Mouse (Mus musculus) midbrain, embryonic 12.5 days (tissue): ENCODE measurements around the gene Tmem106a. TPM values are rescaled to one million over a fixed set of nuclear protein-coding genes. Genes with fewer than 3 reads are reported as not detected.
A peak's percentile ranks its signal among the peaks of the same experiment; 100 is the strongest.
"Not testable (repeated sequence)": the region's sequence is repeated elsewhere in the genome, so short reads cannot be mapped to it uniquely, and the experiment has no call there.

Source experiments
- ATAC-seq: fragments of 200-750 bp; cut with Nextera tagmentation; 2 replicates; pipeline ENCODE4 v1.8.0; 2017; ENCODE audit warnings: low read depth, moderate TSS enrichment, moderate library complexity; ENCODE audit not compliant: low FRiP score
- H3K27ac ChIP-seq: fragments of 300-500 bp; sonication (generic); replicated peaks from 2 replicates; pipeline ENCODE4 v1.5.1; 2016; ENCODE audit warnings: mild to moderate bottlenecking
- H3K27me3 ChIP-seq: fragments of 300-500 bp; sonication (generic); 2 replicates; pipeline ENCODE4 v1.6.1; 2016; ENCODE audit warnings: mild to moderate bottlenecking
- H3K36me3 ChIP-seq: fragments of 300-500 bp; sonication (generic); 2 replicates; pipeline ENCODE4 v1.6.1; 2016
- H3K4me1 ChIP-seq: fragments of 300-500 bp; sonication (generic); 2 replicates; pipeline ENCODE4 v1.6.1; 2016
- H3K4me2 ChIP-seq: fragments of 300-500 bp; sonication (generic); replicated peaks from 2 replicates; pipeline ENCODE4 v1.6.1; 2016; ENCODE audit warnings: mild to moderate bottlenecking, moderate library complexity
- H3K4me3 ChIP-seq: fragments of 300-500 bp; sonication (generic); 2 replicates; pipeline ENCODE4 v1.5.1; 2016; ENCODE audit warnings: mild to moderate bottlenecking
- H3K9ac ChIP-seq: fragments of 300-500 bp; sonication (generic); replicated peaks from 2 replicates; pipeline ENCODE4 v1.6.1; 2016; ENCODE audit warnings: mild to moderate bottlenecking, moderate library complexity
- H3K9me3 ChIP-seq: fragments of 300-500 bp; sonication (generic); 2 replicates; pipeline ENCODE4 v1.6.1; 2016; ENCODE audit warnings: mild to moderate bottlenecking
- WGBS: fragments of 180-500 bp; shearing (Covaris S2); methylation state at CpG from one replicate; pipeline ENCODE4 v1.1.7; 2016; 5-methylcytosine and 5-hydroxymethylcytosine counted together
- polyA plus RNA-seq: library from polyadenylated mRNA; unstranded; fragments of >200 nt; fragmentation: Nextera tagmentation; extraction: Ambion mirVana; gene quantifications from 2 replicates; pipeline ENCODE4 v1.2.1, GENCODE M21; 2016

Tmem106a gene
- polyA plus RNA-seq, 1 experiment from 2014 or later: 4.5 TPM

DNA sequence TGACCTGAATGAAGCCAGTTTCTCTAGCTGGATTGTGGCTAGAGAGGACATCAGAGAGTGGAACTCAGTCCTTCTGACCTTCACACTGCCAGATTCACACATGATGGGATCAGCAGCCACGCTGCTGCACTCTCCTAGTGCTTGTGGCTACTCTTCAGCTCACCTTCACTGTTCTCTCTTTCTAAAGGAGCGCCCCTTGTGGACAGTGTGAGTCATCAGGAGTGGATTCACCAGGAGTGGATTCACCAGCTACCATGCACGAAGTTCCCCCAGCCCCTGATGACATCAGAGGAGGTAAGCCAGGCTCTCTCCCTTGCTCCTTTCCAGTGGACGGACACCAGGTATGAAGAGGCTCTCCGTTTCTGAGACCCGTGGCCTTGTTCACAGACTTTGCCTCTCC lies 5.9 kb upstream of the Tmem106a start:
- Histone ChIP-seq H3K36me3 (peaks cover 97% of the 10 kb centered on the region), H3K9me3 (no peaks in the 10 kb centered on the region), H3K4me3 (no peak overlapping the region), H3K27ac (no peak overlapping the region), H3K4me1 (no peaks in the 10 kb centered on the region), H3K4me2 (no peak overlapping the region), H3K9ac (no peak overlapping the region), H3K27me3 (no peaks in the 10 kb centered on the region)
- WGBS: 80% methylated on average over 6 of the region's 6 CpGs
- ATAC-seq: no peak

DNA sequence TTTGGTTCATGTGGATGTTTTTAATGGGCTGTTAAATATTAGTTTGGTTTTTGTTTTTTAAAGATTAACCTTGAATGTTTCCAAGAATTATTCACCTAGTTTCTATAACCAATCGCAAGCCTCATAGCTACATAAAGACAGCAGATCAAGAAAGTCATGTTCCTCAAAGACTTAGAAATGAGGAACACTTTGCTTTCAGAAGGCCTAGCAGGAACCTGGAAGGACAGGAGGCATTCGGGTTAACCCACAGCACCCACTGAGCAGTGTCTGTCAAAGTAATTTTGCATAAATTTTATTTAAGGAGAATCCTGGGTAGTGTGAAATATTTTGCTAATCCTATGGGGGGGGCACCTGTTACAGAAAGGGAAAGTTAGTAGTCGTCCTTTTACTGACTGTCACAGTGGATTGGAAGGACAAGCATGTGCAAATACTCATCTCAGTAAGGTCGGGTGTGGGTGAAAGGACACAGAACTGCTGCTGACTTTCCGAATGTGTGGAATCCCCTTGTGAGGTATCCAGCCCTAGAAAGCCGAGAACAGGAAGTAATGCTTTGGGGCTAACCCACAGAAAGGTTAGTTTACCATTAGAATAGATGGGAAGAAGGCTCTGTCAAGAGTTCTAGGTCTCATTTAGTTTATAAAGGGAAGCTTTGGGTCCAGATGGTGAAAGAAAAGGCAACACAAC lies 819 bp upstream of the Tmem106a start:
- Histone ChIP-seq H3K4me2 (no peak overlapping the region), H3K9me3 (no peaks in the 10 kb centered on the region), H3K4me1 (peaks cover 8% of the 10 kb centered on the region), H3K9ac (no peak overlapping the region), H3K27me3 (no peaks in the 10 kb centered on the region), H3K36me3 (peaks cover 51% of the 10 kb centered on the region), H3K27ac (no peak overlapping the region), H3K4me3 (no peak overlapping the region)
- no peak for ATAC-seq
- 72% methylated on average over 6 of the region's 6 CpGs for WGBS

DNA sequence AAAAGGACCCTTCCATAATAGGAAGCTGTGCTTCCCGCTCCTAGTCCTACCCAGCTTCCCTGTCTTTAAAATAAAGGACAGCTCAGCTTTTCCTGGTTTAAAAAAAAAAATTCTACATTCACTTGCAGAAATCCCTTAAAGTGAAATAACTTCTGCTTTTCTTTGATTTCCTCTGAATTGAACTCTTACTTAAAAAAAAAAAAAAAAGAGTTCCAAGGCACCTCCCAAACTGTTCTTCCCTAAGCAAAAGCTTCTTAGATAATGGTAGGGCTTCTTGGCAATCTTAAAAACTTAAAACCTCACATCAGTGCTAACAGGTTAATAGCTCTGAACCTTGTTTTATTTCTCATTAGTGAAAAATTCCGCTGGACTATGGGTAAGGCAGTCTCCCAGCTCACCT lies 1.2 kb downstream of the Tmem106a start:
- H3K27ac ChIP-seq: no peak overlapping the region
- WGBS: 93% methylated on average over 2 of the region's 2 CpGs
- H3K4me2 ChIP-seq: no peak overlapping the region
- no peak for ATAC-seq
- no peaks in the 10 kb centered on the region for H3K27me3 ChIP-seq
- H3K9ac ChIP-seq: no peak overlapping the region
- H3K4me3 ChIP-seq: no peak overlapping the region
- peaks cover 38% of the 10 kb centered on the region for H3K36me3 ChIP-seq
- H3K4me1 ChIP-seq: peaks cover 8% of the 10 kb centered on the region
- H3K9me3 ChIP-seq: no peaks in the 10 kb centered on the region

DNA sequence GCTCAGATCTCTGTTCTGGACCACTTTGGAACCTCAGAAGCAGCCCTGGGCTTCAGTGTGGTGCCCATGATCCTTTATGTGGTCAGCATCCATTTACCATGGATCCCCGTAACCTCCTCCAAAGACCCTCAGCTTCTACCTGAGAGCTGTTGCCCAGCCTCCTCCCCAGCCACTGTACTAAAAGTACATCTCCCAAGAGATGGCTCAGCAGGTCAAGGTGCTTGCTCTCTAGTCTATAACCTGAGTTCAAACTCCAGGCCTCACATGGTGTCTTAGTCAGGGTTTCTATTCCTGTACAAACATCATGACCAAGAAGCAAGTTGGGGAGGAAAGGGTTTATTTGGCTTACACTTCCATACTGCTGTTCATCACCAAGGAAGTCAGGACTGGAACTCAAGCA lies 3.0 kb downstream of the Tmem106a start:
- not testable (repeated sequence) for H3K9me3 ChIP-seq, ATAC-seq, H3K4me3 ChIP-seq, H3K27ac ChIP-seq, H3K9ac ChIP-seq, H3K4me2 ChIP-seq, H3K4me1 ChIP-seq, H3K27me3 ChIP-seq
- H3K36me3 ChIP-seq: peaks cover 22% of the 10 kb centered on the region
- 97% methylated on average over 1 of the region's 1 CpGs for WGBS

DNA sequence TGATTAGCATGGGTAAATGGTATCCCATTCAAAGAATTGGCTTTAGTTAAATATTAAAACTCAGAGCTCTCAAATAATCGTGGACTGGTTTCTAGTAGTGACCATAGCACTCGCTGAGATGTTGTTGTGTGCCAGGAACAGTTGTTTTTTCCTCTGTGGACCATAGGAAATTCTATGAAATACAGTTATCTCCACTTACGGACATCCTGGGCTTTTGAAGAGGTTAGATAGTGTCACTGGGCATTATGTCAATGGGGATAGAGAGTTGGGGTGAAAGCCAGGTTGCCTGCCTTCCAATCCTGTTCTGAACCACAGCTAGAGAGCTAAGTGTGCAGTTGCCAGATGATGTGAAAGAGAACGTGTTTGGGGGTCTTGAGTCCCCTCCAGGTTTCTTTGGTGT lies 3.8 kb downstream of the Tmem106a start:
- H3K4me1 ChIP-seq: peaks cover 8% of the 10 kb centered on the region
- no peak for ATAC-seq
- no peak overlapping the region for H3K4me2 ChIP-seq
- peaks cover 14% of the 10 kb centered on the region for H3K36me3 ChIP-seq
- no peak overlapping the region for H3K9ac ChIP-seq
- no peaks in the 10 kb centered on the region for H3K9me3 ChIP-seq
- no peak overlapping the region for H3K4me3 ChIP-seq
- WGBS: 87% methylated on average over 4 of the region's 4 CpGs
- H3K27ac ChIP-seq: no peak overlapping the region
- no peaks in the 10 kb centered on the region for H3K27me3 ChIP-seq

DNA sequence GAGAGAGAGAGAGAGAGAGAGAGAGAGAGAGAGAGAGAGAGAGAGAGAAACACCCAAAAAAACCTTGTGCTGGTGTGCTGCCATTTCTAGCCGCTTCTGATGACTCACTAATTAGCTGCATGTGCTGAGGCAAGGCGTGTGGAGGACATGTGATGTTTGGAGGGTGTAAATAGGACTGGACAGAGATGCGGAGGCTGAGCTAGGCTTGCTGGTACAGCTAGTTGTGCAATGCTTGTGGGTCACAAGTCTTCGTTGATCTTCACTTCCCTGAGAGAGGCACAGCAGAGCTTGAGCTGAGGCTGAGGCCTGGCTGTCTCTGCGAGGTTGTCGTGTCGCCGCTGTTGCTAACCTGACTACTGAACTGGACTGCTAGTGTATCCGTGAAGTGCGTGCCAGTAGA lies 5.6 kb downstream of the Tmem106a start:
- Histone ChIP-seq H3K27me3 (no peaks in the 10 kb centered on the region), H3K27ac (no peak overlapping the region)
- 90% methylated on average over 10 of the region's 10 CpGs for WGBS

DNA sequence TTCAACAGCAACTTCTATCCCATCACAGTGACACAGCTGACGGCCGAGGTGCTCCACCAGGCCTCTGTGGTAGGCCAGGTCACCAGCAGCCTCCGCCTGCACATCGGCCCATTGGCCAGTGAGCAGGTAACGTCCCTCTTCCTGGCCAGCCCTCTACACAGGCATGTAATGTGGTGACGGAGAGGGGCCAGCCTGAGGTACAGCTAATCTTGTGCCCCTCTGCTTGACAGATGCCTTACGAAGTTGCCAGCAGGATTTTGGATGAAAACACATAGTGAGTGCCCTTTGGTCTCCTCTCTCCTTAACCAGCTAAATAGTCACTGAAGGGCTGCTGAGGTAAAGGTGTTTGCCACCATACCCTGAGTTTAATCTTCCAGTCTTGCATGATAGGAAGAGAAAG lies 6.8 kb downstream of the Tmem106a start:
- 94% methylated on average over 7 of the region's 7 CpGs for WGBS
- no peak overlapping the region for H3K4me3 ChIP-seq
- ATAC-seq: no peak

More for the DNA sequence above, 5.6 kb downstream of the Tmem106a start:
- Histone ChIP-seq H3K4me2 (no peak overlapping the region), H3K9me3 (no peaks in the 10 kb centered on the region), H3K4me3 (no peak overlapping the region), H3K4me1 (no peaks in the 10 kb centered on the region), H3K9ac (no peak overlapping the region), H3K36me3 (peaks cover 10% of the 10 kb centered on the region; the same call in 1 of the 2 replicates)
- ATAC-seq: no peak

DNA sequence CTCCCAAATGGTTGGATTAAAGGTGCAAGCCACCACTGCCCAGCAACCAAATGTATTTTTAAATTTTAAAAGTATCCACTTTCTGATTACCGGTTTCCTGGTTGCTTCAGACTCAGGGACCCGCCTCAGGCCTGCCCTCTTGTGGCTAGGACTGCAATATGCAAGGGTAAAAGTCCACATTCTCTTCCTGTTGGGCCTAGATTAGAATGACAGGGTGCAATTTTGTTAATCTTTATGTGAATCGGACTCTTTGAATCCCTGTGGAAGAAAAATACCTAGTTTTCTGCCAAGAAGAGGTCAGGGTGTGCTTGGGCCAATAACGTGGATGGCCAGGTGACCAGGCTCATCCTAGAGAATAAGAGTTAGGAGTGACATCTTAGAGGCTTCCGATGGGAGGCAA lies 7.4 kb downstream of the Tmem106a start:
- Histone ChIP-seq H3K4me3 (no peak overlapping the region), H3K36me3 (peaks cover 10% of the 10 kb centered on the region; the same call in 1 of the 2 replicates), H3K9ac (no peak overlapping the region), H3K27me3 (no peaks in the 10 kb centered on the region), H3K9me3 (no peaks in the 10 kb centered on the region), H3K4me1 (no peaks in the 10 kb centered on the region), H3K27ac (no peak overlapping the region), H3K4me2 (no peak overlapping the region)
- WGBS: 34% methylated on average over 5 of the region's 5 CpGs
- no peak for ATAC-seq

More for the DNA sequence above, 6.8 kb downstream of the Tmem106a start:
- no peaks in the 10 kb centered on the region for H3K9me3 ChIP-seq
- H3K9ac ChIP-seq: no peak overlapping the region
- no peak overlapping the region for H3K4me2 ChIP-seq
- no peaks in the 10 kb centered on the region for H3K4me1 ChIP-seq
- H3K36me3 ChIP-seq: peaks cover 10% of the 10 kb centered on the region; the same call in 1 of the 2 replicates
- no peaks in the 10 kb centered on the region for H3K27me3 ChIP-seq
- no peak overlapping the region for H3K27ac ChIP-seq

DNA sequence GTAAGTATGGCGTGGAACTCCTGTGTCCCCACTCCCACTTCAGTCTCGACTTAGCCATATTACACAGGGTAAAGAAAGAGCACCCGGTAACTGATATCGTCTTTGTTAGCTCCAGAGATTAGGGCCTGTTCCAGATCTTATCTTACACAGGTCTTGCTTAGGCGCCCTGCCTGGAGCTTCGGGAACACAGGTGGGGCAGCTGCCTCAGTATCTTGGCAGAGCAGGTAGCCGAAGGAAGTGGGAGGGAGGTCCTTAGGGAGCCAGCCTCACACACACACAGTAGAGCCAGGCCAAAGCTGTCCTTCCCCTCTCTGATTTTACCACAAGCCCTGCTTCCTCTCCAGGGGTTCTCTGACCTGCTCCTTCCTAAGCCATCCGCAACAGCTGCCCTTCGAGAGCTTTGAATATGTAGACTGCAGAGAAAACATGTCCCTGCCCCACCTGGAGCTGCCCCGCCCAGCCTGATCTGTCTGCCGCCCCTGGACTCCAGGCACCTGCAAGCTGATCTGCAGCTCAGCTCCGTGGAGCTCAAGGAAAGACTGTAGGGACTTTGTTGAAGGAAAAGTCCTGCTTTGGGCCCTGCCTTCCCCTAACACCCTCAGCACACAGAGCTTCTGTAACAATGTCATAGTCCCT lies 8.1 kb downstream of the Tmem106a start:
- no peak overlapping the region for H3K4me2 ChIP-seq
- 82% methylated on average over 12 of the region's 12 CpGs for WGBS
- ATAC-seq: no peak
- no peaks in the 10 kb centered on the region for H3K4me1 ChIP-seq
- peaks cover 10% of the 10 kb centered on the region; the same call in 1 of the 2 replicates for H3K36me3 ChIP-seq
- no peak overlapping the region for H3K27ac ChIP-seq
- no peaks in the 10 kb centered on the region for H3K9me3 ChIP-seq
- H3K4me3 ChIP-seq: no peak overlapping the region
- no peak overlapping the region for H3K9ac ChIP-seq
- H3K27me3 ChIP-seq: no peaks in the 10 kb centered on the region

DNA sequence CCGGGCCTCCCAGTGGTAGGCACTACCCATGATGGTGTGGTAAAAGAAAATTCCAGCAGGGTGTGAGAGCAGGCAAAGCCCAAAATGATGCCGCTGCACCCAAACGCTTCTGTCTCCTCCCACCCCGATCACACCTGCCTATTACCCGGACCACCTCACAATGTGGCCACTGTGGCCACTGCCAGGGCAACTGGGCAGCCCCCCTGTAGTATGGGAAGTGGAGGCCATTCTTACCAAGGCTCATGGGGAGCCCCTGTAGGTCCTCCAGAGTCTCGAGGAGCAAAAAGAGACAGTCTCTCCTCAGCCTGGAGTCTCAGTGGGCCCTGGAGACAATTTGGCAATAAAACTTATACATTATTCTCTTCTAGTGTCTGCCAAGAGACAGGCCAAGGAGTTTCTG lies 17.1 kb downstream of the Tmem106a start, which contains the start of gene Gm11634:
TSS of gene Gm11634 (minus strand) at position 101 of the 400 bp plus-strand sequence.
- Histone ChIP-seq H3K4me2 (no peak within 1 kb of the TSS), H3K9me3 (no peaks in the 10 kb centered on the region), H3K27ac (no peak within 1 kb of the TSS), H3K4me1 (no peaks in the 10 kb centered on the region), H3K4me3 (no peak within 1 kb of the TSS), H3K36me3 (no peaks in the 10 kb centered on the region), H3K9ac (no peak within 1 kb of the TSS), H3K27me3 (0 out of 2 replicates have a peak, but pooled peaks cover 10% of the 10 kb centered on the region)
- 81% methylated on average over 6 of the region's 6 CpGs for WGBS
- no peak for ATAC-seq

DNA sequence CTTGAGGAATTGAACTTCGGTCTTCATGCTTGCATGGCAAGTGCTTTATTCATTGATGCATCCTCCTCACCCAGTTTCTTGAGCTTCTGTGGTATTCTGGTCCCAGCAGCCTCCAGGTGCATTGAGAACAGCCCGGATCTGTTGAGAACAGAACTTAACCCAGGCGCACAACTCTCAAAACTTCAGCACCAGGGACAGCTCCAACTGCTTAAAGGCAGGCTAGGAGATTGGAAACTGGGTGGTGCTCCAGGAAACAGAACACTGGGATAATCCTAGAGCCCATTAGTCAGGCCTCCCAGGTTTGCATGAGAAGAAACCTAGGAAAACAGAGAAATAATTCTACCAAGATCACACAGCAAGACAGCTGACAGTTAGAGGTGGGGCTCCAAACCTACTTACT lies 20.4 kb downstream of the Tmem106a start:
- Histone ChIP-seq H3K27me3 (0 out of 2 replicates have a peak, but pooled peaks cover 10% of the 10 kb centered on the region), H3K36me3 (no peaks in the 10 kb centered on the region), H3K9me3 (no peaks in the 10 kb centered on the region), H3K4me2 (no peak overlapping the region), H3K4me1 (no peaks in the 10 kb centered on the region), H3K9ac (no peak overlapping the region), H3K4me3 (no peak overlapping the region), H3K27ac (no peak overlapping the region)
- ATAC-seq: no peak
- WGBS: 9% methylated on average over 3 of the region's 3 CpGs

DNA sequence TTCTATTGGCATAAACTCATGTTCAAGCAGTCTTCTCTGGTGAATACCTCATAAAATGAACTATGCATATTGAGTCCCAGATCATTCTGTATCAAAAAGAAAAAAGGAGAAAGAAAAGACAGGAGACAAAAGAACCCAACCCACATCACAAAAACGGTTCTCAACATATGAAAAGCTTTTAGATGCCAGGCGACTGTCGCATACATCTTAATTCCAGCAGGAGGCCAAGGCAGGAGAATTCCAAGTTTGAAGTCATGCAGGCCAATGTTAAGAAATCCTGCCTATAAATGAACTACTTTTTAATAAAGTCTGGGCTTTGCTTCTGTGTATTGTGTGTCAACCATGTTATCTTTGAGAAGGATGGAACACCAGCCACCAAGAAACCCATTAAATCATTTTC lies 22.1 kb downstream of the Tmem106a start:
- Histone ChIP-seq H3K27ac (peak overlapping the region; percentile 67), H3K4me1 (no peaks in the 10 kb centered on the region), H3K9me3 (no peaks in the 10 kb centered on the region), H3K9ac (no peak overlapping the region), H3K4me3 (peak overlapping the region; percentile 40; the same call in 1 of the 2 replicates), H3K36me3 (no peaks in the 10 kb centered on the region), H3K27me3 (0 out of 2 replicates have a peak, but pooled peaks cover 10% of the 10 kb centered on the region), H3K4me2 (peak overlapping the region; percentile 52)
- 1% methylated on average over 3 of the region's 3 CpGs for WGBS
- no peak for ATAC-seq
